Mouse (Mus musculus) stomach, embryonic 14.5 days (tissue): Measurements from ENCODE around the gene Eef1akmt3. TPM values are rescaled to one million over a fixed set of nuclear protein-coding genes. Genes with fewer than 3 reads are reported as not detected.
A peak's percentile ranks its signal among the peaks of the same experiment; 100 is the strongest.

ENCODE experiments used
- ATAC-seq: fragments of 200-750 bp; cut with Nextera tagmentation; 2 replicates; pipeline ENCODE4 v1.8.0; 2017; ENCODE audit warnings: low read depth, moderate TSS enrichment; ENCODE audit not compliant: insufficient number of reproducible peaks, insufficient read depth, low FRiP score
- H3K27ac ChIP-seq: fragments of 300-500 bp; sonication (generic); 2 replicates; pipeline ENCODE4 v1.5.1; 2014; ENCODE audit warnings: mild to moderate bottlenecking, low read length, moderate library complexity, mixed read lengths
- H3K27me3 ChIP-seq: fragments of 300-500 bp; sonication (generic); 2 replicates; pipeline ENCODE4 v1.6.1; 2014; ENCODE audit warnings: low read length, control low read depth, mixed read lengths; ENCODE audit not compliant: control insufficient read depth, insufficient read depth
- H3K36me3 ChIP-seq: fragments of 300-500 bp; sonication (generic); 2 replicates; pipeline ENCODE4 v1.6.1; 2014; ENCODE audit warnings: mild to moderate bottlenecking, control low read depth, low read length, moderate library complexity, mixed read lengths; ENCODE audit not compliant: control insufficient read depth, insufficient read depth
- H3K4me1 ChIP-seq: fragments of 300-500 bp; sonication (generic); 2 replicates; pipeline ENCODE4 v1.6.1; 2014; ENCODE audit warnings: low read length, control low read depth, mixed read lengths; ENCODE audit not compliant: control insufficient read depth, insufficient read depth
- H3K4me2 ChIP-seq: fragments of 300-500 bp; sonication (generic); replicated peaks from 2 replicates; pipeline ENCODE4 v1.6.1; 2014; ENCODE audit warnings: low read depth, low read length, control low read depth
- H3K4me3 ChIP-seq: fragments of 300-500 bp; sonication (generic); 2 replicates; pipeline ENCODE4 v1.5.1; 2014; ENCODE audit warnings: low read depth, low read length, control low read depth
- H3K9ac ChIP-seq: fragments of 300-500 bp; sonication (generic); replicated peaks from 2 replicates; pipeline ENCODE4 v1.6.1; 2014; ENCODE audit warnings: low read depth, mild to moderate bottlenecking, control low read depth, low read length, moderate library complexity, mixed read lengths
- H3K9me3 ChIP-seq: fragments of 300-500 bp; sonication (generic); 2 replicates; pipeline ENCODE4 v1.6.1; 2016; ENCODE audit warnings: low read depth, low read length, control low read depth; ENCODE audit not compliant: control insufficient read depth
- WGBS: fragments of 180-500 bp; shearing (Covaris S2); extraction: QIAGEN DNeasy Blood & Tissue Kit; methylation state at CpG from one replicate; pipeline ENCODE4 v1.1.7; 2014; 5-methylcytosine and 5-hydroxymethylcytosine counted together
- polyA plus RNA-seq: library from polyadenylated mRNA; unstranded; fragments of >200 nt; fragmentation: Nextera tagmentation; extraction: Ambion mirVana; gene quantifications from 2 replicates; pipeline ENCODE4 v1.2.1, GENCODE M21; 2014

Gene Eef1akmt3
- polyA plus RNA-seq, 1 experiment from 2014 or later = 1.1 TPM

DNA sequence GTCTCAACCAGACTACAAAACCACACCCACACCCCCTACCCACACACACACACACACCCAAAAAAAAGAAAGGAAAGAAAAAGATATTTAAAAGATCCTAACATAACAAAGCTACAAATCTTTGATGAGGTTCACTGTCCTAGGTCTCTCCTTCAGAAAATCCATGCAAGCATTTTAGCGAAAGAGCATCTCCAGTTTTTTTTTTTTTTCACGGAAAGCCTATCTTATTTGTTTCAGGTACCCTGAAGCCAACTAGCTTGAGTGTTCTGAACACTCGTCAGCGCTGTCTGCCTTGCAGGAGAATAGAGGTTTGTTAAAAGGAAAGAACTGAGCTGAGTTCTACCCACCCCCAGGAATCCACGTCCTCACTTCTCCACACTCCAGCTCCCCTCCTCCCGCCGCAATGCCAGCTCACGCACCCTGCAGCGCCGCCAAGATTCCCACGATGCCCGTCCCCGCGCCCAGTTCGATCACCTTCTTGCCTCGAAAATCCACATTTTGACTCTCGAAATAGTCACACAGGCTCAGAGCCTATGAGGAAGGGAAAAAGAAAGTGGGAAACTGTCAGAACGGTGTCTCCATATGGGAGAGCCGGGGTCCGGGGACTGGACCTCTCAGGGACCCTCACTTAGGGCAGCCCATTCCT, 621 bp downstream of the Eef1akmt3 start:
- 1% methylated on average over 20 of the region's 20 CpGs for WGBS
- H3K4me3 ChIP-seq = peak overlapping the region; percentile 72
- H3K9ac ChIP-seq = peak overlapping the region; percentile 60
- H3K4me2 ChIP-seq = peak overlapping the region; percentile 99
- no peaks in the 10 kb centered on the region for H3K27me3 ChIP-seq
- H3K4me1 ChIP-seq = peaks cover 5% of the 10 kb centered on the region
- H3K9me3 ChIP-seq = no peaks in the 10 kb centered on the region
- peaks cover 2% of the 10 kb centered on the region; the same call in 1 of the 2 replicates for H3K36me3 ChIP-seq
- ATAC-seq = no peak
- no peak overlapping the region; the same call in 1 of the 2 replicates for H3K27ac ChIP-seq

GRCm38 (mm10) chr10:127037641-127038040, 3.7 kb downstream of the Eef1akmt3 start:
- Histone ChIP-seq H3K36me3 (no peaks in the 10 kb centered on the region), H3K9ac (no peak overlapping the region), H3K27ac (no peak overlapping the region), H3K4me3 (no peak overlapping the region), H3K27me3 (no peaks in the 10 kb centered on the region), H3K4me1 (peaks cover under 1% of the 10 kb centered on the region; the same call in 1 of the 2 replicates), H3K4me2 (no peak overlapping the region), H3K9me3 (no peaks in the 10 kb centered on the region)
- 76% methylated on average over 12 of the region's 12 CpGs for WGBS
- ATAC-seq = no peak

DNA sequence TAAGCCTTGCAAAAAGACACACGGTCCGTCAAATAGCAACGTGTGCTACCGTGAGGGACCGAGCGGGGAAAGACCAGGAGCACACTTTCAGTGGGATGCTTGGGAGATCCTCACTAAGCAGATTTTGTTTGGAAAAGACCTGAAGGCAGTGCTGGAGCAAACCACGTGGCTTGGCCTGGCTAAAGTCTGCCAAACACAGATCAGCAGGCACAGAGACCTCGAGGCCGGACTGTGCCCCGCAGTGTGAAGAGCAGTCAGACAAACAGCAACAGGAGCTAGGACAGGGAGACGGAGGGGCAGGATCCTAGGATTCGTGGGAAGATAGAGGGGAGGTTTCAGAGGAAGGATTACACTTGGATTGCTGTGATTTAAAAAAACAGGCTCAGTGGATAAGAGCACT, 5.0 kb downstream of the Eef1akmt3 start:
- Histone ChIP-seq H3K9me3 (no peaks in the 10 kb centered on the region), H3K4me3 (no peak overlapping the region), H3K4me1 (no peaks in the 10 kb centered on the region), H3K9ac (no peak overlapping the region), H3K4me2 (no peak overlapping the region), H3K27ac (no peak overlapping the region), H3K27me3 (no peaks in the 10 kb centered on the region), H3K36me3 (no peaks in the 10 kb centered on the region)
- no peak for ATAC-seq
- WGBS = 76% methylated on average over 12 of the region's 12 CpGs

- H3K4me1 ChIP-seq = no peaks in the 10 kb centered on the region
- H3K27me3 ChIP-seq = no peaks in the 10 kb centered on the region
- no peak for ATAC-seq
- no peak overlapping the region for H3K4me2 ChIP-seq
- no peak overlapping the region for H3K27ac ChIP-seq
- H3K9ac ChIP-seq = no peak overlapping the region
- no peaks in the 10 kb centered on the region for H3K9me3 ChIP-seq
- H3K36me3 ChIP-seq = peaks cover 4% of the 10 kb centered on the region
- H3K4me3 ChIP-seq = no peak overlapping the region
- 73% methylated on average over 8 of the region's 8 CpGs for WGBS
Measured at GRCm38 (mm10) chr10:127033301-127033741, 8.0 kb downstream of the Eef1akmt3 start.

DNA sequence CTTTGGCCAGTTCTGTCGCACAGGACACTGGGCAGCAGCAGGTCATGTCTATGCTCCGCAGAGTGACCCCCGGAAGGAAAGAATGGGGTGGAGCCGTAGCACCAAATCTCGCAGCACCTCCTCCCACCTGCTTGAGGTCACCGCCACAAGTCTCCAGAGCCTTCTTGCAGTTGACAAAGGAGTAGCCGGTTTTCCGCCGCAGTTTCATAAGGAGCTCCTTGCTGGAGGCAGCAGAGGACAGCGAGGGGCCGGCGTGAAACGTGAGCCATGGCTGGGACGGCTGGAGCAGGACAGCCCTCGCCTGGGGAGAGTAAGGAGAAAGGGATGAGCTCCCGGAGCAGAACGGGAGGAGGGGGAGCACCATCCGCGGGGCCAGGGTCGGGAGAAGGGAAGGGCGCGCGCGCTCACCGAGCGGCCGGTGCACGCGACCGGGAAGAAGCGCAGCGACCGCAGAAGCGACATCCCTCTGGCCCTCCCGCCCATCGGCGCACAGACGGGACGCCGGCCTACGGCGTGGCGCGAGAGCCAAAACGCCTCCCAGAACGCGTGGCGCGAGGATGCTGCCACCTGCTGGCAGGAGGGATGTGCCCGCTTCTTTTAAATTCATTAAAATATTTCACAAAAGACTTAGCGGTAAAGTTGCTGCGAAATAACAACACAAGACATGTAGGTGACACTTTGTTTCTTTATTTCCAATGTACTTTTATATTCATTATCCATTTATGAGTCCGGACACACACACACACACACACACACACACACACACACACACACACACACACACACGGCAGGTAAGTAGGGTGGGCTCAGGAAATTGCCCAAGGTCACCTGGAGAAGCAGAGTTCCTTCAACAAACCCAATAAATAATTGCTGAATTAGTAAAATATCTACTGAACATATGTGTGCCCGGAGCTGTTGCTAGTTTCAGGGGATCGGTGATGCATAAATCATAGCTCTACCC, 10.7 kb downstream of the Eef1akmt3 start, which contains the start of gene Tsfm:
Tsfm (minus strand) TSS at position 505 of the 961 bp plus-strand sequence.
- peak within 1 kb of the TSS; percentile 84 for H3K4me3 ChIP-seq
- peak; percentile 88 for ATAC-seq
- WGBS = 5% methylated on average over 56 of the region's 56 CpGs
- no peaks in the 10 kb centered on the region for H3K4me1 ChIP-seq
- H3K9ac ChIP-seq = peak within 1 kb of the TSS; percentile 71
- no peaks in the 10 kb centered on the region for H3K9me3 ChIP-seq
- peak within 1 kb of the TSS; percentile 85 for H3K4me2 ChIP-seq
- H3K27ac ChIP-seq = peak within 1 kb of the TSS; percentile 59; the same call in 1 of the 2 replicates
- peaks cover 22% of the 10 kb centered on the region for H3K36me3 ChIP-seq
- no peaks in the 10 kb centered on the region for H3K27me3 ChIP-seq

DNA sequence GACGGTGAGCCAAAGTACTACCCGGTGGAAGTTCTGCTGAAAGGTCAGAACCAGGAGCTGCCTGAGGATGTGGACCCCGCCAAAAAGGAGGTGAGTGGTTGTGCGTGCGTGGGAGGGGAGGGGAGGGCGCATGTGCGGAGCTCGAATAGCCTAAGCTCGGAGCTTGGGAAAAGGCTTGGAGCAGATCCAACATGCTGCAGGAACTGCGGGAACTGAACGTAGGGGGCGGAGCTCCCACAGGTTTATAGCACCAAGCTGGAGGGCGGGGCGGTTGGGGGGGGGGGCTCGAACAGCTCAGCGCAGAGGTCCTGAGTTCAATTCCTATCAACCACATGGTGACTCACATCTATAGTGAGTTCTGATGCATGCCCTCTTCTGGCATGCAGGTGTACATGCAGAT, 22.9 kb downstream of the Eef1akmt3 start:
- Histone ChIP-seq H3K36me3 (peaks cover 11% of the 10 kb centered on the region), H3K9me3 (no peaks in the 10 kb centered on the region), H3K27me3 (no peaks in the 10 kb centered on the region), H3K4me1 (no peaks in the 10 kb centered on the region), H3K4me3 (no peak overlapping the region), H3K9ac (no peak overlapping the region), H3K4me2 (no peak overlapping the region), H3K27ac (no peak overlapping the region)
- 71% methylated on average over 16 of the region's 16 CpGs for WGBS
- no peak for ATAC-seq

GRCm38 (mm10) chr10:127017071-127017470, 24.2 kb downstream of the Eef1akmt3 start:
- Histone ChIP-seq H3K4me2 (no peak overlapping the region), H3K4me1 (no peaks in the 10 kb centered on the region), H3K36me3 (no peaks in the 10 kb centered on the region; the same call in 1 of the 2 replicates), H3K4me3 (no peak overlapping the region), H3K9me3 (no peaks in the 10 kb centered on the region), H3K9ac (no peak overlapping the region), H3K27me3 (no peaks in the 10 kb centered on the region), H3K27ac (no peak overlapping the region)
- WGBS = 13% methylated on average over 2 of the region's 2 CpGs
- no peak for ATAC-seq

GRCm38 (mm10) chr10:127016488-127016887, 24.8 kb downstream of the Eef1akmt3 start:
- Histone ChIP-seq H3K4me2 (no peak overlapping the region), H3K4me1 (no peaks in the 10 kb centered on the region), H3K4me3 (no peak overlapping the region), H3K36me3 (no peaks in the 10 kb centered on the region), H3K9me3 (no peaks in the 10 kb centered on the region), H3K9ac (no peak overlapping the region), H3K27me3 (no peaks in the 10 kb centered on the region), H3K27ac (no peak overlapping the region)
- ATAC-seq = no peak
- 56% methylated on average over 5 of the region's 5 CpGs for WGBS
